Mouse (Mus musculus): Measurements from ENCODE around the gene Rcan2.

DNA sequence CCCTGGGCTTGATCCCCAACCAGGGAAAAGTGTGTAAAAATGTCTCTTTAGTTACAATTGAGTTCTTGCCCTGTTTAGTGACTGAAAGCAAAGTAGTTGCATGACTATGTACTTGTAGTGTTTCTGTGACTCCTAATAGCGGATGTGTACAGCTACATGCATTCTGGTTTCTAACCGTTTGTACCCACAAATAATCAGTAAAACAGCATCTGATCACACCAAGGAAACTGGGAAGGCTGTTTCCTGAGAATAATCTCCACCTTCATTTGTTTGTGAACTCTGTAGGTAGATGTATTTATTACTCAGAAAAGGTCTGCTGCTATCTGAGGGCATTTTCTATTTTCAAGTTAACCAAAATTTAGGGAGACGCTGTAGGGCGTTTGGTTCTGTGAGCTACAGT is 282.0 kb downstream of the Rcan2 start:
- TF ChIP-seq CTCF (conservative IDR thresholded peaks at IDR 0.05; ENCODE audit: low read length) (no peak), POU5F1 (IDR thresholded peaks at IDR 0.05; ENCODE audit: borderline replicate concordance, low read length) (no peak), NANOG (IDR thresholded peaks at IDR 0.05; ENCODE audit: borderline replicate concordance, low read length) (no peak)

Measured in E14TG2a.4 (cell line).